Mouse (Mus musculus) lung, embryonic 15.5 days (tissue): ENCODE results near the gene Mical2. TPM values are rescaled to one million over a fixed set of nuclear protein-coding genes. Genes with fewer than 3 reads are reported as not detected.

ENCODE experiments used
- ATAC-seq: fragments of 200-750 bp; cut with Nextera tagmentation; 2 replicates; pipeline ENCODE4 v1.8.0; 2017; ENCODE audit warnings: moderate number of reproducible peaks, borderline replicate concordance; ENCODE audit not compliant: low FRiP score, low TSS enrichment; ENCODE audit errors: extremely low read depth
- H3K27ac ChIP-seq: fragments of 300-500 bp; sonication (generic); 2 replicates; pipeline ENCODE4 v1.5.1; 2015; ENCODE audit warnings: moderate library complexity, mild to moderate bottlenecking, inconsistent platforms
- H3K27me3 ChIP-seq: fragments of 300-500 bp; sonication (generic); 2 replicates; pipeline ENCODE4 v1.6.1; 2015; ENCODE audit warnings: inconsistent platforms
- H3K36me3 ChIP-seq: fragments of 300-500 bp; sonication (generic); 2 replicates; pipeline ENCODE4 v1.6.1; 2015; ENCODE audit warnings: inconsistent platforms
- H3K4me1 ChIP-seq: fragments of 300-500 bp; sonication (generic); 2 replicates; pipeline ENCODE4 v1.6.1; 2015; ENCODE audit warnings: inconsistent platforms
- H3K4me2 ChIP-seq: fragments of 300-500 bp; sonication (generic); 2 replicates; pipeline ENCODE4 v1.6.1; 2015; ENCODE audit warnings: inconsistent platforms, mild to moderate bottlenecking, moderate library complexity
- H3K4me3 ChIP-seq: fragments of 300-500 bp; sonication (generic); 2 replicates; pipeline ENCODE4 v1.5.1; 2015; ENCODE audit warnings: mild to moderate bottlenecking, inconsistent platforms
- H3K9ac ChIP-seq: fragments of 300-500 bp; sonication (generic); 2 replicates; pipeline ENCODE4 v1.6.1; 2015; ENCODE audit warnings: inconsistent platforms
- H3K9me3 ChIP-seq: fragments of 300-500 bp; sonication (generic); 2 replicates; pipeline ENCODE4 v1.6.1; 2016; ENCODE audit warnings: inconsistent platforms
- WGBS: fragments of 180-500 bp; shearing (Covaris S2); methylation state at CpG from one replicate; pipeline ENCODE4 v1.1.7; 2015; 5-methylcytosine and 5-hydroxymethylcytosine counted together
- polyA plus RNA-seq: library from polyadenylated mRNA; unstranded; fragments of >200 nt; fragmentation: Nextera tagmentation; extraction: Ambion mirVana; gene quantifications from 2 replicates; pipeline ENCODE4 v1.2.1, GENCODE M21; 2015

The Mical2 gene
- polyA plus RNA-seq, 1 experiment from 2014 or later, result 22.8 TPM

GRCm38 (mm10) chr7:112375900-112376299 lies 150.2 kb downstream of the Mical2 start:
- WGBS, result 21% methylated on average over 5 of the region's 5 CpGs
- ATAC-seq, result peak; percentile 72; the same call in 1 of the 2 replicates

GRCm38 (mm10) chr7:112376611-112377010 lies 151.0 kb downstream of the Mical2 start:
- H3K4me1 ChIP-seq, result peaks cover 24% of the 10 kb centered on the region
- no peak overlapping the region for H3K4me3 ChIP-seq
- ATAC-seq, result no peak
- H3K27me3 ChIP-seq, result no peaks in the 10 kb centered on the region
- H3K9ac ChIP-seq, result no peak overlapping the region
- H3K36me3 ChIP-seq, result no peaks in the 10 kb centered on the region
- H3K4me2 ChIP-seq, result no peak overlapping the region
- 17% methylated on average over 2 of the region's 2 CpGs for WGBS
- H3K9me3 ChIP-seq, result no peaks in the 10 kb centered on the region
- peak overlapping the region; percentile 76; the same call in 1 of the 2 replicates for H3K27ac ChIP-seq

More at GRCm38 (mm10) chr7:112375900-112376299, 150.2 kb downstream of the Mical2 start:
- Histone ChIP-seq H3K4me2 (no peak overlapping the region), H3K9ac (no peak overlapping the region), H3K9me3 (no peaks in the 10 kb centered on the region), H3K27me3 (no peaks in the 10 kb centered on the region), H3K4me3 (no peak overlapping the region), H3K36me3 (no peaks in the 10 kb centered on the region), H3K27ac (peak overlapping the region; percentile 76), H3K4me1 (peaks cover 24% of the 10 kb centered on the region)

DNA sequence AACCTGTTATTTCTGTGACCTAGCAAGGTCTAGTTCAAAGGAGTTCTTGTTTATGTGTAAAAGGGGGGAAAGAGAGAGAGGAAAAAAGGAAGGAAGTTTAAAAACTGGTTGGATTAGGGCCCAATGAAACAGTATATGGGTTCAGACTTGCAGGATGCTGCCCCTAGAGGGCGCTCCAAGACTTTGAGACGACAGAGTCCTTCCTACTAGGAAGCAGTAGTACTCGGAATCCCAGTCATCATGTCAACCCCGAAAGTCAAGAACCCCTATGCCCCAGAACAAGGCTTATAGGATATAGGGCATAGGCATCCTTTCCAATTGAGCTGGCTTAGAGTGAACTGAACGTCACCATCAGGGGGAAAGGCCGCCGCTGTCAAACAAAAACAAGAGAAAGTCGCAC lies 151.7 kb downstream of the Mical2 start:
- 40% methylated on average over 8 of the region's 8 CpGs for WGBS
- no peak overlapping the region for H3K27ac ChIP-seq
- no peaks in the 10 kb centered on the region for H3K9me3 ChIP-seq
- peaks cover 24% of the 10 kb centered on the region for H3K4me1 ChIP-seq
- H3K4me2 ChIP-seq, result no peak overlapping the region
- H3K9ac ChIP-seq, result no peak overlapping the region
- no peaks in the 10 kb centered on the region for H3K27me3 ChIP-seq
- H3K4me3 ChIP-seq, result no peak overlapping the region
- no peaks in the 10 kb centered on the region for H3K36me3 ChIP-seq
- 0 out of 2 replicates have a peak, but pooled peaks have one; percentile 31 for ATAC-seq

GRCm38 (mm10) chr7:112378056-112378455 lies 152.4 kb downstream of the Mical2 start:
- Histone ChIP-seq H3K4me1 (peaks cover 24% of the 10 kb centered on the region), H3K27me3 (no peaks in the 10 kb centered on the region), H3K27ac (peak overlapping the region; percentile 42), H3K9ac (no peak overlapping the region), H3K36me3 (no peaks in the 10 kb centered on the region), H3K9me3 (no peaks in the 10 kb centered on the region), H3K4me3 (no peak overlapping the region), H3K4me2 (no peak overlapping the region)
- WGBS, result 77% methylated on average over 5 of the region's 5 CpGs
- ATAC-seq, result no peak

DNA sequence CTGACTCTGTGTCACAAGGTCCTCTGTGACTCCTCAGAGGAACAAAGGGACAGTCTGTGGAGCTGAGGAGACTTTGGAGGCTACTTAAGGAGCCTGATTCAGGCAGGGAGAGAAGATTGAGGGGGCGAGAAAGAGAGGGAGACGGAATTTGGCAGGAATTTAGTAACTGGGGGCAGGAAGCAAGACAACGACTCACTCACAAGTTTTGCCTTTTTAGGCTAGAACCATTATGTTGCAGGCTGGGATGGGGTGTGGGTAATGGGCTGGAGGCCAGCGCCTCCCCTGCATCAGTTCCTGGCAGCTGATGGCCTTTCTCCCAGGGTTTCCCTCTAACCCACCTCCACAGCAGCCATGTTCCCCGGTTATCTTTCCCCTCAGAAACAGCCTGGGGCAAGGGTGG lies 152.8 kb downstream of the Mical2 start:
- Histone ChIP-seq H3K9me3 (no peaks in the 10 kb centered on the region), H3K36me3 (no peaks in the 10 kb centered on the region), H3K4me2 (no peak overlapping the region), H3K9ac (no peak overlapping the region), H3K4me1 (peaks cover 24% of the 10 kb centered on the region), H3K27ac (peak overlapping the region; percentile 42), H3K27me3 (no peaks in the 10 kb centered on the region), H3K4me3 (no peak overlapping the region)
- 48% methylated on average over 5 of the region's 5 CpGs for whole genome bisulfite sequencing
- peak; percentile 37; the same call in 1 of the 2 replicates for ATAC-seq

- peaks cover 22% of the 10 kb centered on the region for H3K4me1 ChIP-seq
- no peaks in the 10 kb centered on the region for H3K36me3 ChIP-seq
- H3K9ac ChIP-seq, result no peak overlapping the region
- H3K4me2 ChIP-seq, result no peak overlapping the region
- H3K9me3 ChIP-seq, result no peaks in the 10 kb centered on the region
- no peaks in the 10 kb centered on the region for H3K27me3 ChIP-seq
- no peak overlapping the region for H3K4me3 ChIP-seq
- 47% methylated on average over 5 of the region's 5 CpGs for WGBS
- no peak overlapping the region for H3K27ac ChIP-seq
- ATAC-seq, result no peak
Measured at GRCm38 (mm10) chr7:112386521-112386920, 160.9 kb downstream of the Mical2 start.

- 73% methylated on average over 5 of the region's 5 CpGs for WGBS
- Histone ChIP-seq H3K36me3 (no peaks in the 10 kb centered on the region), H3K9ac (no peak overlapping the region), H3K27me3 (no peaks in the 10 kb centered on the region), H3K9me3 (no peaks in the 10 kb centered on the region), H3K27ac (no peak overlapping the region), H3K4me3 (no peak overlapping the region), H3K4me1 (peaks cover 24% of the 10 kb centered on the region), H3K4me2 (no peak overlapping the region)
- ATAC-seq, result no peak
Measured at GRCm38 (mm10) chr7:112387876-112388275, 162.2 kb downstream of the Mical2 start.

GRCm38 (mm10) chr7:112388363-112388875 lies 162.8 kb downstream of the Mical2 start:
- H3K9ac ChIP-seq, result no peak overlapping the region
- peaks cover 24% of the 10 kb centered on the region for H3K4me1 ChIP-seq
- no peak overlapping the region for H3K4me2 ChIP-seq
- H3K4me3 ChIP-seq, result no peak overlapping the region
- no peaks in the 10 kb centered on the region for H3K27me3 ChIP-seq
- no peak overlapping the region for H3K27ac ChIP-seq
- no peak for ATAC-seq
- no peaks in the 10 kb centered on the region for H3K36me3 ChIP-seq
- H3K9me3 ChIP-seq, result no peaks in the 10 kb centered on the region
- WGBS, result 69% methylated on average over 5 of the region's 5 CpGs

GRCm38 (mm10) chr7:112389611-112390251 lies 164.1 kb downstream of the Mical2 start:
- no peak overlapping the region for H3K9ac ChIP-seq
- H3K36me3 ChIP-seq, result no peaks in the 10 kb centered on the region
- H3K4me1 ChIP-seq, result peaks cover 24% of the 10 kb centered on the region
- H3K4me3 ChIP-seq, result no peak overlapping the region
- peak overlapping the region; percentile 60; the same call in 1 of the 2 replicates for H3K27ac ChIP-seq
- no peaks in the 10 kb centered on the region for H3K27me3 ChIP-seq
- H3K9me3 ChIP-seq, result no peaks in the 10 kb centered on the region
- 55% methylated on average over 6 of the region's 6 CpGs for WGBS
- ATAC-seq, result no peak
- H3K4me2 ChIP-seq, result no peak overlapping the region

- Histone ChIP-seq H3K4me1 (peaks cover 24% of the 10 kb centered on the region), H3K27ac (peak overlapping the region; percentile 60; the same call in 1 of the 2 replicates), H3K9me3 (no peaks in the 10 kb centered on the region), H3K9ac (no peak overlapping the region), H3K4me2 (no peak overlapping the region), H3K27me3 (no peaks in the 10 kb centered on the region), H3K4me3 (no peak overlapping the region), H3K36me3 (no peaks in the 10 kb centered on the region)
- ATAC-seq, result no peak; the same call in 1 of the 2 replicates
- WGBS, result 21% methylated on average over 11 of the region's 11 CpGs
Measured at GRCm38 (mm10) chr7:112390252-112390936, 164.7 kb downstream of the Mical2 start.

- no peaks in the 10 kb centered on the region for H3K36me3 ChIP-seq
- no peaks in the 10 kb centered on the region for H3K27me3 ChIP-seq
- no peak overlapping the region for H3K4me3 ChIP-seq
- H3K4me2 ChIP-seq, result 0 out of 2 replicates have a peak overlapping the region, but pooled peaks have one; percentile 14
- H3K9ac ChIP-seq, result no peak overlapping the region
- H3K9me3 ChIP-seq, result no peaks in the 10 kb centered on the region
- ATAC-seq, result no peak
- WGBS, result 35% methylated on average over 6 of the region's 6 CpGs
- H3K4me1 ChIP-seq, result peaks cover 24% of the 10 kb centered on the region
- H3K27ac ChIP-seq, result peak overlapping the region; percentile 60; the same call in 1 of the 2 replicates
Measured at GRCm38 (mm10) chr7:112390937-112391605, 165.4 kb downstream of the Mical2 start.
